Mouse (Mus musculus) v-Abl transformed pro-B cells (cell line): ENCODE results near the gene Slc37a4.
"Not testable (repeated sequence)": the region's sequence is repeated elsewhere in the genome, so short reads cannot be mapped to it uniquely, and the experiment has no call there.

Experiments used
- in situ Hi-C, 2 experiments: fragments of 400-800 bp; cut with MboI; formaldehyde crosslinking; loops; one replicate each; pipeline ENCODE4 v1.15.1; 2025; ENCODE audit not compliant: unreplicated experiment in 2 of 2

The Slc37a4 gene

DNA sequence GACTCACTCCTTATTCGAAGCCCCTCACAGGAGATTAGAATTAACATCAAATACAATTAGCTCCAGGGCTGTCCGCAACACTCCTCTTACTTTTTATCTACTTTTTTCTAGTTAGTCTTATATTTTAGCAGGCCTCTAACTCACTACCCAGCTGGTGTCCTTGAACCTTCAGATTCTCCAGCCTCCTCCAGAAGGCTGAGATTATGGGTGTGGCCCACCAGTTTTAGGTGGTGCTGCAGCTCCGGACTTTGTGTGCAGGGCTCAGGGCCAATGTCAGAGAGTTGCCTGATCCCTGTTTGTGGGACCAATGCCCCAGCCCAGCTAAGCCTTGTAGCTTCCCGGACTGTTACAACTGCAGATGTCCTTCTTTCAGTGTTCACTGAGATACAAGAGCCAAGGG lies 26.9 kb downstream of the Slc37a4 start:
- in situ Hi-C loops, result no loop called here

DNA sequence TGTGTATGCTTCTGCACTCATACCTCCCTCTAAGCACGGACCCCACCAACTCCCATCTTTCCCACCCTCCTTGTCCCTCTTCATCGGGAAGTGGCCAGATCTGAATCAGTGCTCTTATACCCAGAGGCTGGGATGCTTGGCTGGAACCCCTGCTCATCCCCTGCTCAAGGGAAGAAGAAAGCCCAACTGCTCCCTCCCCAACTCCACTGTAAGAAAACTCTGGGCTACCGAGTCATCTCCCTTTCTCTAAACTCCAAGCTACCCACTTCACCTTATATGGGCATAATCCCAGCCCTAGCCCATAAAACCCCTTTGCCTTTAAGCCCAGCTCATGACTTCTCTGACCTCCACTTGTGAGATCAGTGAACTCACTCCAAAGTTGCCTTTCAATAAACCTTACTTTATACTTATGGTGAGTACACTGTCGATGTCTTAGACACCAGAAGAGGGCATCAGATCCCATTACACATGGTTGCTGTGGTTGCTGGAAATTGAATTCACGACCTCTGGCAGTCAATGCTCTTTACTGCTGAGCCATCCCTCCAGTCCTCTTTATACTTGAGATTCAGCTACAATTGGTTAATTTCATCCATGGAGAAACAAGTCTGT lies 36.0 kb downstream of the Slc37a4 start:
- in situ Hi-C loops, result no loop called here

DNA sequence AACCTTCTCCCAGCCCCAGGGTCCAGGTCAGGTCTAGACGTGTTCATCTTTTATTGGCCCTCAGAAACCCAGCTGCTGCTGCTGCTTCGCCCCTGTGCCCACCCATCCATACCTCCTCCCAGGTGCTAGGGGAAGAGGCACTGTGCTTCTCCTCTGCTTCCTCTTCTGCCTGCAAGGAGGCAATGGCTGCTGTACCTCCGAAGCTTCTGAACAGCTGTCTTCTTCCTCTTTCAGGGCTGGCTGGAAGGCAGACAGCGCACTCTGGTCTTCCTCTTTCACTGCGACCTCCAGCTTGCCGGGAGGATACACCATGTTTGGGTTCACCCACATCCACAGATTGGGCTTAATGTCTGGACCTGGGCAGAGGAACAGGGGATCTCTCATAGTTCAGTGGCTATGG lies 39.1 kb downstream of the Slc37a4 start:
- in situ Hi-C loops, result no loop called here

DNA sequence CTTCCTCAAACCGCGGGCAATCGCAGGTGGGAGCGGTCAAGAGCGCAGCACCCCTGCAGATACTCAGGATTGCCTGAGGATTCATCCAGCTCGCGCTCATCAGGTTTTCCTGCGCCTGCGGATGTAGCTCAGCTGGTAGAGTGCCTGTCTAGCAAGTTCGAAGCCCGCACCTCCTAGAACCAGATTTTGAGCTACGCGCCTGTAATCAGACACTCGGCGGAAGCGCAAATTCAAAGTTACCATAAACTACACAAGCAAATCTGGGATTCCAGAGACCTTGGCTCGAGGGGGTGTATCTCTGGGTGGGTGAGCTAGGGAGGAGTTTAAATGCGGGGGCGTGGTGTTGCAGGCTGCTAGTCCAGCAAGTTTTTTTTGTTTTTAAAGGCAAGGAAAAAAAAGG lies 44.3 kb downstream of the Slc37a4 start, which contains the start of gene Foxr1:
Gene Foxr1 (minus strand): TSS at position 176 of the 400 bp plus-strand sequence.
- in situ Hi-C loops, result no loop called here

DNA sequence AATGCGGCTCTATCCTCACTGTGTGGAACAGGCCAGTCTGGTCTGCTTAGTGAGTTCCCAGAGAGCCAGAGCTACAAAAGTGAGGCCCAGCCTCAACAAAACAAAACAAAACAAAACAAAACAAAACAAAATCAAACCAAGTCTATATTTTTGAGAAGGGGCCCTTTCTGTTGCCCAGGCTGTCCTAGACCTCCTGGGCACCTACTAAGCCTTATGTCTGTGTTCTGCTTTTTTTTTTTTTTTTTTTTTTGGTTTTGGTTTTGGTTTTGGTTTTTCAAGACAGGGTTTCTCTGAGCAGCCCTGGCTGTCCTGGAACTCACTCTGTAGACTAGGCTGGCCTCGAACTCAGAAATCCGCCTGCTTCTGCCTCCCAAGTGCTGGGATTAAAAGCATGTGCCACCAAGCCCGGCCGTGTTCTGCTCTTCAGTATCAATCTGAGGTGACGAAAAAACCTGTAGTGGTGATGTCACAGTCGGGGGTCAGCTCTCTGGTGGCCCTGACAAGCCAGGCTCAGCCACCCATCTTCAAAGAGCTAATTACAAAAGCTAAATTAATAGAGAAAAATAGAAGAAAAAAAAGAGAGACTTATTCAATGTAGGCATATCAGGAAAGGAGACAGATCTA lies 47.9 kb downstream of the Slc37a4 start:
- in situ Hi-C loops, result not testable (repeated sequence)

DNA sequence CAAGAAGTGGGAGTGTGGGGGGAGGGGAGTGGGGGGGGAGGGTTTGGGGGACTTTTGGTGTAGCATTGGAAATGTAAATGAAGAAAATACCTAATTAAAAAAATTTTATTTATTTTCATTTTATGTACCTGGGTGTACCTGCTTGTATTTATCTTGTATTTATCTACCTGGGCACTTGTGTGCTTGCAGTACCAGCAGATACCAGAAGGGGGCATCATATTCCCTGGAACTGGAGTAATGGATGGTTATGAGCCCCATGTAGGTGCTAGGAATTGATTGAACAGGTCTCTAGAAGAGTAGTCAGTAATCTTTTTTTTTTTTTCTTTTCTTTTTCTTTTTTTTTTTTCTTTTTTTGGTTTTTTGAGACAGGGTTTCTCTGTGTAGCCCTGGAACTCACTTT lies 53.7 kb downstream of the Slc37a4 start:
- in situ Hi-C loops, result loop anchor here (5.0 to 25.0 kb wide), 5 partner anchors 52 to 962 kb away; partner anchors contain the start of gene Ube4a (in 1 of the 2)
